Mouse (Mus musculus) spleen, adult 12 weeks (tissue): ENCODE measurements around the gene Rps19bp1.

ENCODE experiments used
- DNase-seq: peaks from one replicate; pipeline ENCODE4 v3.0.0; 2022; ENCODE audit warnings: low spot score

Rps19bp1 gene

GRCm38 (mm10) chr15:80263610-80264575, at the start of gene Rps19bp1:
Gene Rps19bp1 (minus strand): TSS chr15:80264315.
- peak; percentile 90 for DNase-seq

- DNase-seq: no peak
Measured at GRCm38 (mm10) chr15:80306146-80306545, 42.0 kb upstream of the Rps19bp1 start.

- DNase-seq: no peak
Measured at GRCm38 (mm10) chr15:80304188-80304587, 40.1 kb upstream of the Rps19bp1 start.

GRCm38 (mm10) chr15:80303779-80304178, 39.7 kb upstream of the Rps19bp1 start:
- no peak for DNase-seq

- DNase-seq: no peak
Measured at GRCm38 (mm10) chr15:80297146-80297545, 33.0 kb upstream of the Rps19bp1 start.

GRCm38 (mm10) chr15:80289436-80289835, 25.3 kb upstream of the Rps19bp1 start:
- peak; percentile 64 for DNase-seq

GRCm38 (mm10) chr15:80288036-80288435, 23.9 kb upstream of the Rps19bp1 start:
- no peak for DNase-seq

GRCm38 (mm10) chr15:80286851-80287415, 22.8 kb upstream of the Rps19bp1 start, which contains the start of gene Cacna1i:
Gene Cacna1i (plus strand): TSS chr15:80287238.
- no peak for DNase-seq

- DNase-seq: peak; percentile 47
Measured at GRCm38 (mm10) chr15:80280646-80281045, 16.5 kb upstream of the Rps19bp1 start.

- DNase-seq: no peak
Measured at GRCm38 (mm10) chr15:80279053-80279452, 14.9 kb upstream of the Rps19bp1 start.

GRCm38 (mm10) chr15:80278121-80278759, 14.1 kb upstream of the Rps19bp1 start:
- DNase-seq: no peak

- DNase-seq: no peak
Measured at GRCm38 (mm10) chr15:80277625-80278024, 13.5 kb upstream of the Rps19bp1 start.

- no peak for DNase-seq
Measured at GRCm38 (mm10) chr15:80277107-80277506, 13.0 kb upstream of the Rps19bp1 start.

- no peak for DNase-seq
Measured at GRCm38 (mm10) chr15:80271858-80272396, 7.8 kb upstream of the Rps19bp1 start.

GRCm38 (mm10) chr15:80266281-80266680, 2.2 kb upstream of the Rps19bp1 start:
- DNase-seq: peak; percentile 43

GRCm38 (mm10) chr15:80261100-80261499, 3.0 kb downstream of the Rps19bp1 start:
- no peak for DNase-seq

- peak; percentile 77 for DNase-seq
Measured at GRCm38 (mm10) chr15:80260677-80261076, 3.4 kb downstream of the Rps19bp1 start.

GRCm38 (mm10) chr15:80259406-80260045, 4.6 kb downstream of the Rps19bp1 start:
- no peak for DNase-seq

GRCm38 (mm10) chr15:80258240-80259170, 5.6 kb downstream of the Rps19bp1 start:
- DNase-seq: peak; percentile 63

- no peak for DNase-seq
Measured at GRCm38 (mm10) chr15:80257602-80258239, 6.4 kb downstream of the Rps19bp1 start.
